Mouse (Mus musculus): Measurements from ENCODE around the gene 0610010F05Rik.

0610010F05Rik gene

DNA sequence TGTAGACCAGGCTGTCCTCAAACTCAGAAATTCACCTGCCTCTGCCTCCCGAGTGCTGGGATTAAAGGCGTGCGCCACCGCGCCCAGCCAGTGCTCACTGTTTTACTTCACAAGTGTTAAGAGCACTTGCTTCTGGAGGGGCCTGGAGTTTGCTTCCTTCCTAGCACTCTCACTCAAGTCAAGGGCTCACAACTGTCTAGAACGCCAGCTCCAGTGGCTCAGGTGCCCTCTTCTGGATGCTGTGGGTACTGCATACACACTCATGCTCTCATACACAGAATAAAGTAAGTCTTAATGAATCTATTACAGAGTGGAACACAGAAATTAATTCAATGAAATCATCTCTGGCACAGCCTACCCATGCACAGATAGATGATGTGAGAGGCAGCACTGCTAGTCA lies 67.7 kb downstream of the 0610010F05Rik start:
- DNase-seq (ENCODE audit: low spot score in 2 of 2) = peak; percentile 52 to 68

DNA sequence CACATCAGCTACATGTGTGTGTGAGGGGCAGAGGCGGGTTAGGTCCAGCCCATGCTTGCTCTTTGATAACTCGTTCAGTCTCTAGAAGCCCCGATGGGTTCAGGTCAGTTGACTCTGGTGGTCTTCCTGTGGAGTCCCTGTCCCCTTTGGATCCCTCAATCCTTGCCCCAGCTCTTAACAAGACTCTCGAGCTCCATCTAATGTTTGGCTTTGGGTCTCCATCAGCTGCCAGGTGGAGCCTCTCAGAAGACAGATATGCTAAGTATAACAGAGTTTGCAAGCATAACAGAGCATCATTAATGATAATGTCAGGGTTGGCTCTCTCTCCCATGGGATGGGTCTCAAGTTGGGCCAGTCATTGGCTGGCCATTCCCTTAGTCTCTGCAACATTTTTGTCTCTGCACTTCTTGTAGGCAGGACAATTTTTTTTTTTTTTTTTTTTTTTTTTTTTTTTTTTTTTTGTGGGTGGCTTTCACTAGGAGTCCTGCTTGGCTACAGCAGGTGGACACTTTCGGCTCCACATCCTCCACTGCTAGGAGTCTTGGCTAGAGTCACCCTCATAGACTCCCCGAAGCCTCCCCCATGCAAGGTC lies 76.3 kb downstream of the 0610010F05Rik start:
- DNase-seq (ENCODE audit: low spot score in 2 of 2) = no peak

DNA sequence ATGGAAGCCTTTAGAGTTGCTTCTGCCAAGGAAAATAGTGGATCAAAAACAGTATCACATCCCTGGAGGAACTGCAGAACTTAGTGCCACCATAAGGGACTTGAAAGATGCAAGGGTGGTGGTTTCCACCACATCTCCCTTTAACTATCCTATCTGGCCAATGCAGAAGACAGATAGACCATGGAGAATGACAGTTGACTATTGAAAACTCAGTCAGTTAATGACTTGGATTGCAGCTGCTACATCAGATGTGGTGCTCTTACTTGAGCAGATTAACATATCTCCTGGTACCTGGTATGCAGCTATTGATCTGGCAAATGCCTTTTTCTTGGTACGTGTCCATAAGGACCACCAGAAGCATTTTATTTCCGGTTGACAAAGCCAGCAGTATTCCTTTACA lies 96.0 kb downstream of the 0610010F05Rik start:
- DNase-seq (ENCODE audit: low spot score in 2 of 2) = no peak

DNA sequence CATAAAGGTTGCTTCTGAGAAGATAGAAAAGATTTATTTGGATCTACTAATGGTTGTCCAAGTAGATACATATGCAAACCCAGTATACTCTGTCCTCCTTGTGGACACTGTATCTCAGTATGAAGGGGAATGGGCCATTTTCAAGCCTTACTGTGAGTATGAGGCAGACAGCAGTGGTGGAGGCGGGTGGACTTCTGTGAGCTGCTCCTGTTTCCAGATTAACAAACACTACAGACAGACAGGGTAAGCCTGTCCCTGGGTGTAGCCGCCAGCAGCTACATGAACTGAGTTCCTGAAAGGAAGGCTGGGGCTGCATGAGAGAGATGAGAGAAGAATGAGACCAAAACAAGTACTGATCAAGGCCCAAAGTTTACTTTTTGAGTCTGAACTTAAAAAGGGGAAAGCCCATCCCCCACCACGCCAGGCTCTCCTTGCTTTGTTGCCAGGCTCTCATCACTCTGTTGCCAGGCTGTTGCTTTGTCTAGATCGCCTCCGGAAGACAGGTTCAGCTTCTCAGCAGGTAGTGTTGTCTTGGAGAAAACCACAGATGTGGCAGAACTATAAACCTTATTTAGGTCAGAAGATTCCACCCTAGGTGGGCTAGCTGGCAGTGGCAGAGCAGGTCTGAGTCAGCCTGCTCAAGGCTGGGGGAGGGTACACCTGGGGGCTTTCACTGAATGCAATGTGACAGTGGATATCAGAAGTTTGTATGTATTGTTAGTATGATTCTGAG lies 112.8 kb downstream of the 0610010F05Rik start, which contains the start of gene 1700093K21Rik:
TSS of gene 1700093K21Rik (minus strand) at position 683 of the 733 bp plus-strand sequence.
- no peak for DNase-seq (ENCODE audit: low spot score in 2 of 2)

DNA sequence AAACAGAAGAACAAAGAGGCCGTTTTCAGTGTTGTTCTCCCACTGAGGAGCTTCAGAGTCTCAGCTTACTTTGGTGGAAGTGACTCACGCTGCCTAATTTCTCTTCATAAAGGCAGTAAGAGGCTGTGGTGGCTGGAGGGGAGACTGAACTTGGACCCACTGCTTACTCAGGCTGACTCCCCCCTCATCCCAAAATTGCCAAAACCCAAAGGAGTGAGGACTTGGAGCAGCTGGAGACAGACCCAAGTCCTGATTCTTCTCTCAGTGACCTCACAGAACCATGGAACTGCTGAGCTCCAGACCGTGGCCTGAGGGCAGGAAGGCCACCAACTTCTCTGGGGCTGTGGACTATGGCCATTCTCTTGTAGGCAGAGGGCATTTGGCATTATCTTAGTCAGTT lies 114.5 kb downstream of the 0610010F05Rik start:
- DNase-seq (ENCODE audit: low spot score in 2 of 2) = no peak

DNA sequence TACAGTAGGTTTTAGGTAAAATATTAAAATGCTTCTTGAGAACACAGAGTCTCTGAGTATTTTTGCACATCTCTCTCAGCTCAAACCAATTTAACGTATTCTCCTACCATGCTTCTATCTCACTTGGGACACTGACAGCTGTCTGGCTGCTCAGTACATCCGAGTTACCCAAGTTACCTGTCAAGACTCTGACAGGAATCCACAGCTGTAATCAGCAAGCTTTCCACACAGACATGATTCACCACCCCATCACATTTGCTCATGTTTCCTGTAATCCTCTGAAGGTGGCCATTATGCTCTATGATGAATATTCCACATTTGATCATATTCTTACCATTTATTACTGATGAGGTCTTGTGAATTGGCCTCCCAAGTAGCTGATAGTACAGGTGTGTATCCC lies 118.1 kb downstream of the 0610010F05Rik start:
- DNase-seq (ENCODE audit: low spot score in 2 of 2) = no peak
